Mouse (Mus musculus) stomach, embryonic 14.5 days (tissue): Measurements from ENCODE around the gene Relb. TPM values are rescaled to one million over a fixed set of nuclear protein-coding genes. Genes with fewer than 3 reads are reported as not detected.

Experiments
- ATAC-seq: fragments of 200-750 bp; cut with Nextera tagmentation; 2 replicates; pipeline ENCODE4 v1.8.0; 2017; ENCODE audit warnings: low read depth, moderate TSS enrichment; ENCODE audit not compliant: insufficient number of reproducible peaks, insufficient read depth, low FRiP score
- H3K27ac ChIP-seq: fragments of 300-500 bp; sonication (generic); 2 replicates; pipeline ENCODE4 v1.5.1; 2014; ENCODE audit warnings: mild to moderate bottlenecking, low read length, moderate library complexity, mixed read lengths
- H3K27me3 ChIP-seq: fragments of 300-500 bp; sonication (generic); 2 replicates; pipeline ENCODE4 v1.6.1; 2014; ENCODE audit warnings: low read length, control low read depth, mixed read lengths; ENCODE audit not compliant: control insufficient read depth, insufficient read depth
- H3K36me3 ChIP-seq: fragments of 300-500 bp; sonication (generic); 2 replicates; pipeline ENCODE4 v1.6.1; 2014; ENCODE audit warnings: mild to moderate bottlenecking, control low read depth, low read length, moderate library complexity, mixed read lengths; ENCODE audit not compliant: control insufficient read depth, insufficient read depth
- H3K4me1 ChIP-seq: fragments of 300-500 bp; sonication (generic); 2 replicates; pipeline ENCODE4 v1.6.1; 2014; ENCODE audit warnings: low read length, control low read depth, mixed read lengths; ENCODE audit not compliant: control insufficient read depth, insufficient read depth
- H3K4me2 ChIP-seq: fragments of 300-500 bp; sonication (generic); replicated peaks from 2 replicates; pipeline ENCODE4 v1.6.1; 2014; ENCODE audit warnings: low read depth, low read length, control low read depth
- H3K4me3 ChIP-seq: fragments of 300-500 bp; sonication (generic); 2 replicates; pipeline ENCODE4 v1.5.1; 2014; ENCODE audit warnings: low read depth, low read length, control low read depth
- H3K9ac ChIP-seq: fragments of 300-500 bp; sonication (generic); replicated peaks from 2 replicates; pipeline ENCODE4 v1.6.1; 2014; ENCODE audit warnings: low read depth, mild to moderate bottlenecking, control low read depth, low read length, moderate library complexity, mixed read lengths
- H3K9me3 ChIP-seq: fragments of 300-500 bp; sonication (generic); 2 replicates; pipeline ENCODE4 v1.6.1; 2016; ENCODE audit warnings: low read depth, low read length, control low read depth; ENCODE audit not compliant: control insufficient read depth
- WGBS: fragments of 180-500 bp; shearing (Covaris S2); extraction: QIAGEN DNeasy Blood & Tissue Kit; methylation state at CpG from one replicate; pipeline ENCODE4 v1.1.7; 2014; 5-methylcytosine and 5-hydroxymethylcytosine counted together
- polyA plus RNA-seq: library from polyadenylated mRNA; unstranded; fragments of >200 nt; fragmentation: Nextera tagmentation; extraction: Ambion mirVana; gene quantifications from 2 replicates; pipeline ENCODE4 v1.2.1, GENCODE M21; 2014

Gene Relb
- polyA plus RNA-seq, 1 experiment from 2014 or later = 10.4 TPM

GRCm38 (mm10) chr7:19667434-19667833 is 38.2 kb upstream of the Relb start:
- Histone ChIP-seq H3K9me3 (no peaks in the 10 kb centered on the region), H3K27ac (no peak overlapping the region), H3K4me2 (no peak overlapping the region), H3K27me3 (no peaks in the 10 kb centered on the region), H3K36me3 (no peaks in the 10 kb centered on the region), H3K9ac (no peak overlapping the region), H3K4me3 (no peak overlapping the region), H3K4me1 (peaks cover 17% of the 10 kb centered on the region)
- WGBS = 69% methylated on average over 2 of the region's 2 CpGs
- ATAC-seq = no peak

- peaks cover 17% of the 10 kb centered on the region for H3K4me1 ChIP-seq
- no peaks in the 10 kb centered on the region for H3K36me3 ChIP-seq
- H3K4me2 ChIP-seq = no peak overlapping the region
- H3K9ac ChIP-seq = no peak overlapping the region
- H3K27ac ChIP-seq = no peak overlapping the region
- ATAC-seq = no peak
- no peaks in the 10 kb centered on the region for H3K27me3 ChIP-seq
- 65% methylated on average over 3 of the region's 3 CpGs for WGBS
- no peaks in the 10 kb centered on the region for H3K9me3 ChIP-seq
- H3K4me3 ChIP-seq = no peak overlapping the region
These were observed 37.5 kb upstream of the Relb start for GRCm38 (mm10) chr7:19666750-19667149.

DNA sequence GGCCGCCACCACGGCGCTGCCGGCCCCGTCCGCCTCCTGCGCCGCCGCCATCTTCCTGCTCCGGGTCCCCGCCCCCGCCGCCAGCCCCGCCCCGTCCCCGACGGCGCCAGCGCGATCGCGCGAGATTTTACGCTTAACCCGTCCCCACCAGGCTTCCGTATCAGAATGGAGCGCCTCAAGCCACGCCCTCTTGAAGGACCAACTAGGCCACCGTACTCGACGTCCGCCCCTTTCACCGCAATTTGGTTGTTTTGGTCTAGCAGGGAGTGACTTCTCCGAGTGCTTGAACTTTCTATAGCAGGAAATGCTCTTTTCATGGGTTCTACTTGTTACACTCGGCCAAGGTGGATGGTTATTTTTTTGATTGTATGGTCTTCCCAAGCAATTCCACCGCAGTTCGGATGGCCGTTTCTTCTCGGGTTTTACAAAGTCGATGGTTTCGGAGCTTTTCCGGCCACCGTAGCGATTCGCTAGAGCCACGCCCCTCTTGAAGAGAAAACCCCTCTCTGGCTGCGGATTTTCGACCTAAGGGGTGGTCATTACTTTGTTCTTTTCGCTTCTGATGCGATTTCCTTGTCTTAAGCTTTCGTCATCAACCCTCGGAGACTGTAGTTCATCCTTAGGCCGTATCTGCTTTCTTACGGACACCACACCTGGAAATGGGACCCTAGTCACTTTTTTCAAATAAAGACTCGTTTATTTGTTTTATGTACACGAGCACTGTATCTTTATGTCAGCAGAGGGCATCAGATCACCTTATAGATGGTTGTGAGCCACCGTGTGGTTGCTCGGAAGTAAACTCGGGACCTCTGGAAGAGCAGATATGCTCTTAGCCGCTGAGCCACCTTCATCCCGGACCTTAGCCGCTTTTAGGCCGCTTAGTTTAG is 36.0 kb upstream of the Relb start, which contains the start of gene Clptm1:
Gene Clptm1, minus strand, starts transcription at position 79 of the 887 bp plus-strand sequence.
- H3K27me3 ChIP-seq = no peaks in the 10 kb centered on the region
- peaks cover 17% of the 10 kb centered on the region for H3K4me1 ChIP-seq
- peak within 1 kb of the TSS; percentile 99 for H3K9ac ChIP-seq
- H3K9me3 ChIP-seq = no peaks in the 10 kb centered on the region
- under 1% methylated on average over 61 of the region's 63 CpGs for WGBS
- H3K36me3 ChIP-seq = no peaks in the 10 kb centered on the region
- peak within 1 kb of the TSS; percentile 97 for H3K27ac ChIP-seq
- peak; percentile 87 for ATAC-seq
- peak within 1 kb of the TSS; percentile 100 for H3K4me3 ChIP-seq
- H3K4me2 ChIP-seq = peak within 1 kb of the TSS; percentile 91

DNA sequence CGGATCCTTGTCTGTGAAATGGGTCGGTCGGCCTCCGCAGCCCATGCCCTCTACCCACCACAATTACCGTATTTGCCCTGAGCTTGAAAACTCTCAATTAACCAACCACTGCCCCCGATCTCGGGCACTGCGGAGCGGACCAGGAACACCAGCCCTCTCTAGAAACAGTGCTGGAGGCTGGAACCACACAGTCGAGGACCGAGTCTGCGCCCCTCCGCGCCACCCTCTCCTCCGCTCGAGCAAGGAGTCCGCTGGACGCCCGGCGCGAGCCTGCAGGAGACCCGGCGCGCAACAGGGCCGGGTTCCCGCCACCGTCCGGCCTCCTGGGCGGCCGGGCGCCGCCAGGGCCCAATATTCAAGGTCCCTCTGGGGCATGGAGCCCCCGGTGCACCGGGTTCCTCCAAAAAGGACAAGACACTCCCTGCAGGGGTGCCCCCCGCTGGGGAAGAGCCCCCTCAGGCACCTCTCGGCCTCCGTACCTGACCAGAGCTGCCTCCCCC is 35.3 kb upstream of the Relb start:
- H3K27ac ChIP-seq = peak overlapping the region; percentile 63

GRCm38 (mm10) chr7:19663940-19664339 is 34.7 kb upstream of the Relb start:
- H3K4me3 ChIP-seq = peak overlapping the region; percentile 100
- peak overlapping the region; percentile 91 for H3K4me2 ChIP-seq
- no peaks in the 10 kb centered on the region; the same call in 1 of the 2 replicates for H3K36me3 ChIP-seq
- no peaks in the 10 kb centered on the region for H3K27me3 ChIP-seq
- H3K4me1 ChIP-seq = peaks cover 13% of the 10 kb centered on the region
- H3K9me3 ChIP-seq = no peaks in the 10 kb centered on the region
- peak overlapping the region; percentile 99 for H3K9ac ChIP-seq
- WGBS = 13% methylated on average over 8 of the region's 8 CpGs
- ATAC-seq = no peak
- H3K27ac ChIP-seq = peak overlapping the region; percentile 63; the same call in 1 of the 2 replicates

More for the DNA sequence above, 35.3 kb upstream of the Relb start:
- H3K27me3 ChIP-seq = no peaks in the 10 kb centered on the region
- H3K9ac ChIP-seq = peak overlapping the region; percentile 99
- H3K4me3 ChIP-seq = peak overlapping the region; percentile 100
- H3K9me3 ChIP-seq = no peaks in the 10 kb centered on the region
- no peaks in the 10 kb centered on the region; the same call in 1 of the 2 replicates for H3K36me3 ChIP-seq
- ATAC-seq = peak; percentile 38
- H3K4me2 ChIP-seq = peak overlapping the region; percentile 91
- peaks cover 17% of the 10 kb centered on the region for H3K4me1 ChIP-seq
- WGBS = under 1% methylated on average over 37 of the region's 37 CpGs

- peaks cover 49% of the 10 kb centered on the region for H3K36me3 ChIP-seq
- WGBS = 95% methylated on average over 2 of the region's 2 CpGs
- no peak for ATAC-seq
These were observed 23.4 kb upstream of the Relb start for GRCm38 (mm10) chr7:19652614-19653013.

DNA sequence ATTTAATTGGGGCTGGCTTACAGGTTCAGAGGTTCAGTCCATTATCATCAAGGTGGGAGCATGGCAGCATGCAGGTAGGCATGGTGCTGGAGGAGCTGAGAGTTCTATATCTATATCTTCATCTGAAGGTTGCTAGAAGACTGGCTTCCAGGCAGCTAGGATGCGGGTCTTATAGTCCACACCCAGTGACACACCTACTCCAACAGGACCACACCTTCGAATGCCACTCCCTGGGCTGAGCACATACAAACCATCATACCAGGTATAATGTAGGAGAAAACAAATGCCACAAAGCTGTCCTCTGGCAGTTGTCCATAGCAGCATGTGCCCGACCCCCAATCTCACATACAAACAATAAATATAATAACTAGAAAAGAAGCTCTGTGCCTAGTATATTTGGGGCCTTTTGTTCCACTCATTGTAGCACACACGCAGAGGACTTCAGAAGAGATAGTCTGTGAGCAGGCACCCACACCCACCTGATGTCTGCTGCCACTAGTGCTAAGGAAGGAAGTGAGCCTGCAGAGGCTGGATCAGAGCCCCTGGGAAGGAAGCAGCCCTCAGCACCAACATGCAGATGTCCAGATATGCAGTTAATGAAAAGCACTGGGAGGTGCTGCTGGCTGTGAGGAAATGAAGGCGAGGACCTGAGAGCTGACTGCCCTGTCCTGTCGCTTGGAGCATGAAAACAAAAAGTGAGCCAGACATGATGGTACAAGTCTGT is 22.0 kb upstream of the Relb start:
- no peaks in the 10 kb centered on the region for H3K27me3 ChIP-seq
- no peak for ATAC-seq
- H3K27ac ChIP-seq = no peak overlapping the region
- H3K4me1 ChIP-seq = no peaks in the 10 kb centered on the region
- peaks cover 58% of the 10 kb centered on the region for H3K36me3 ChIP-seq
- WGBS = 88% methylated on average over 6 of the region's 6 CpGs
- H3K9me3 ChIP-seq = no peaks in the 10 kb centered on the region
- no peak overlapping the region for H3K4me3 ChIP-seq
- H3K4me2 ChIP-seq = no peak overlapping the region
- no peak overlapping the region for H3K9ac ChIP-seq

More at GRCm38 (mm10) chr7:19652614-19653013, 23.4 kb upstream of the Relb start:
- Histone ChIP-seq H3K4me3 (no peak overlapping the region), H3K9me3 (no peaks in the 10 kb centered on the region), H3K4me2 (no peak overlapping the region), H3K4me1 (no peaks in the 10 kb centered on the region), H3K9ac (no peak overlapping the region), H3K27ac (no peak overlapping the region), H3K27me3 (no peaks in the 10 kb centered on the region)

GRCm38 (mm10) chr7:19641223-19641622 is 12.0 kb upstream of the Relb start:
- 94% methylated on average over 4 of the region's 4 CpGs for WGBS
- Histone ChIP-seq H3K36me3 (peaks cover 77% of the 10 kb centered on the region), H3K4me1 (no peaks in the 10 kb centered on the region), H3K9ac (no peak overlapping the region), H3K27me3 (no peaks in the 10 kb centered on the region), H3K4me2 (no peak overlapping the region), H3K9me3 (no peaks in the 10 kb centered on the region), H3K27ac (no peak overlapping the region), H3K4me3 (no peak overlapping the region)
- ATAC-seq = no peak
